ENCODE assay signal across 17 mouse cellular contexts in the genomic region with DNA sequence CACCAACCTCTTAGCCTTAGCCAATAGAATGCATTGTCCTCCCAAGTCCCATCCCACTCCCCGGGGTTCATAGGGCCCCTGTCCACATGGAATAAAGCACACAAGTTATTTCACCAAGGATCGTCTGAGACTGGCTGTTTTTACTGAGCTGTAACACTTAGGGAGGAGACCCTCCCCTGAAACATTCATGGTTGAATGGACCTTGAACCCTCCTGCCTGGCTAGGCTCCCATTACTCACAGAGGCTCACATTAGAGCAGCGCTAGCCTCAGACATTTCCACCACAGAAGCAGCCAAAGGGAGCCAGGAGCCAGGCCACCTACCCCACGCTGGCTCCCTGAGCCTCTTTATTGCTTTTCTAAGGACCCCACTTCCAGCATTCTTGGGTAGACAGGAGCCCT. TPM values are rescaled to one million over a fixed set of nuclear protein-coding genes. Genes with fewer than 3 reads are reported as not detected.
"Had no signal": no experiment of that assay in that cellular context is flagged by ENCODE, and none has a peak within 500 bp of the region (broad histone marks: within the 10 kb centered on the region; RNA-seq: fewer than 3 reads in every experiment).

No protein-coding gene starts in this region.

- DNase-seq: retina, postnatal 1 day; right cerebral cortex, adult 18-20 months; right cerebral cortex, postnatal 14 days; right cerebral cortex, postnatal 25 days; right cerebral cortex, postnatal 4 days; spleen, adult 18-20 months; thymus, adult 18-20 months; thymus, adult 2 months; thymus, postnatal 14 days; thymus, postnatal 25 days; thymus, postnatal 36 days; thymus, postnatal 4 days had no signal

- H3K4me3 ChIP-seq: neural tube, embryonic 15.5 days; stomach, embryonic 15.5 days had no signal

- H3K9ac ChIP-seq: neural tube, embryonic 15.5 days; stomach, embryonic 15.5 days had no signal

- H3K27me3 ChIP-seq: neural tube, embryonic 15.5 days; stomach, embryonic 15.5 days had no signal

- H3K9me3 ChIP-seq: neural tube, embryonic 15.5 days; stomach, embryonic 15.5 days had no signal

- H3K4me2 ChIP-seq: neural tube, embryonic 15.5 days; stomach, embryonic 15.5 days had no signal

- H3K36me3 ChIP-seq: neural tube, embryonic 15.5 days; stomach, embryonic 15.5 days had no signal

- H3K4me1 ChIP-seq: neural tube, embryonic 15.5 days; stomach, embryonic 15.5 days had no signal

- H3K27ac ChIP-seq: neural tube, embryonic 15.5 days; stomach, embryonic 15.5 days; stomach, postnatal 0 days had no signal

RNA-seq across cellular contexts. Expression of a gene that starts 23.5 kb away (rescaled TPM):
- polyA plus RNA-seq: small intestine, adult 2 months; urinary bladder, adult 2 months had no signal
